Mouse (Mus musculus) gastrocnemius, adult 18-20 months (tissue): ENCODE measurements around the gene Pstk. TPM values are rescaled to one million over a fixed set of nuclear protein-coding genes. Genes with fewer than 3 reads are reported as not detected.
"Not testable (repeated sequence)": the region's sequence is repeated elsewhere in the genome, so short reads cannot be mapped to it uniquely, and the experiment has no call there.

Experiments used
- DNase-seq: peaks from one replicate; pipeline ENCODE4 v3.0.0; 2021; ENCODE audit warnings: low spot score
- long read RNA-seq, 2 experiments: library from polyadenylated mRNA; stranded (forward); transcript quantifications; one replicate each; pipeline ENCODE4 v2.0.0; 2021
- total RNA-seq, 2 experiments: library from RNA; stranded (reverse); gene quantifications; 2 replicates each; pipeline ENCODE4 v1.2.3; 2021

The Pstk gene
- 10 to 100 TPM; 37.8 to 43.5 TPM for total RNA-seq
- long read RNA-seq, experiment 1, full-length matches to known transcripts: 7 of 14 reads
- long read RNA-seq, experiment 1, partial matches to known transcripts: 0 of 14 reads
- long read RNA-seq, experiment 1, other reads (novel, unspliced or antisense): 7 of 14 reads
- long read RNA-seq, experiment 2, full-length matches to known transcripts: 11 of 22 reads
- long read RNA-seq, experiment 2, partial matches to known transcripts: 0 of 22 reads
- long read RNA-seq, experiment 2, other reads (novel, unspliced or antisense): 11 of 22 reads

- peak; percentile 87 for DNase-seq
These were observed at the start of gene Pstk for GRCm38 (mm10) chr7:131370648-131371469. Gene Pstk (plus strand): TSS chr7:131371141.

GRCm38 (mm10) chr7:131322192-131322591, 48.7 kb upstream of the Pstk start, which contains the start of gene Cuzd1:
Gene Cuzd1 (minus strand): TSS chr7:131322292.
- DNase-seq: peak; percentile 22

GRCm38 (mm10) chr7:131327054-131327453, 43.9 kb upstream of the Pstk start:
- DNase-seq: no peak

GRCm38 (mm10) chr7:131329416-131329815, 41.5 kb upstream of the Pstk start, which contains the start of gene Fam24b:
Gene Fam24b (minus strand): TSS chr7:131329516.
- no peak for DNase-seq

- no peak for DNase-seq
These were observed 39.3 kb upstream of the Pstk start for GRCm38 (mm10) chr7:131331688-131332087.

GRCm38 (mm10) chr7:131333564-131333963, 37.4 kb upstream of the Pstk start, which contains the start of gene Fam24a:
Gene Fam24a (plus strand): TSS chr7:131333864.
- DNase-seq: no peak

GRCm38 (mm10) chr7:131337502-131338068, 33.4 kb upstream of the Pstk start:
- DNase-seq: no peak

- peak; percentile 41 for DNase-seq
These were observed 24.9 kb upstream of the Pstk start for GRCm38 (mm10) chr7:131345856-131346541.

- no peak for DNase-seq
These were observed 14.8 kb upstream of the Pstk start for GRCm38 (mm10) chr7:131356105-131356504.

GRCm38 (mm10) chr7:131362269-131362614, 8.7 kb upstream of the Pstk start:
- no peak for DNase-seq

GRCm38 (mm10) chr7:131362615-131363300, 8.2 kb upstream of the Pstk start, which contains the start of gene 2310057M21Rik:
Gene 2310057M21Rik (minus strand): TSS chr7:131362759.
- peak; percentile 95 for DNase-seq

- DNase-seq: no peak
These were observed 6.8 kb upstream of the Pstk start for GRCm38 (mm10) chr7:131364131-131364530.

- DNase-seq: no peak
These were observed 524 bp downstream of the Pstk start for GRCm38 (mm10) chr7:131371470-131371860.

- no peak for DNase-seq
These were observed 1.1 kb downstream of the Pstk start for GRCm38 (mm10) chr7:131371880-131372651.

- DNase-seq: not testable (repeated sequence)
These were observed 20.8 kb downstream of the Pstk start for GRCm38 (mm10) chr7:131391761-131392160.

GRCm38 (mm10) chr7:131409321-131409987, 38.5 kb downstream of the Pstk start:
- DNase-seq: no peak

- peak; percentile 9 for DNase-seq
These were observed 39.0 kb downstream of the Pstk start for GRCm38 (mm10) chr7:131409988-131410385.

GRCm38 (mm10) chr7:131410416-131411058, 39.6 kb downstream of the Pstk start, which contains the start of the genes Ikzf5 and Acadsb:
Gene Ikzf5 (minus strand): TSS chr7:131410521.
Gene Acadsb (plus strand): TSS chr7:131410601.
- DNase-seq: peak; percentile 100
